Mouse (Mus musculus): ENCODE data around the gene Tex35.
A peak's percentile ranks its signal among the peaks of the same experiment; 100 is the strongest.

Gene Tex35

GRCm38 (mm10) chr1:157108580-157108979 is at the start of gene Tex35:
Gene Tex35, minus strand, starts transcription at chr1:157108680.
- no peak for ATAC-seq (ENCODE audit: low TSS enrichment)

- ATAC-seq (ENCODE audit: low TSS enrichment) = no peak
These were observed 45.3 kb upstream of the Tex35 start for GRCm38 (mm10) chr1:157153781-157154180.

GRCm38 (mm10) chr1:157150107-157150506 is 41.6 kb upstream of the Tex35 start:
- ATAC-seq (ENCODE audit: low TSS enrichment) = peak; percentile 57

- ATAC-seq (ENCODE audit: low TSS enrichment) = peak; percentile 58; the same call in 1 of the 2 replicates
These were observed 36.1 kb upstream of the Tex35 start for GRCm38 (mm10) chr1:157144621-157145020.

- ATAC-seq (ENCODE audit: low TSS enrichment) = no peak
These were observed 34.9 kb upstream of the Tex35 start for GRCm38 (mm10) chr1:157143326-157143932.

- no peak for ATAC-seq (ENCODE audit: low TSS enrichment)
These were observed 32.5 kb upstream of the Tex35 start for GRCm38 (mm10) chr1:157141014-157141413.

GRCm38 (mm10) chr1:157137854-157138241 is 29.4 kb upstream of the Tex35 start:
- no peak for ATAC-seq (ENCODE audit: low TSS enrichment)

- peak; percentile 35 for ATAC-seq (ENCODE audit: low TSS enrichment)
These were observed 28.8 kb upstream of the Tex35 start for GRCm38 (mm10) chr1:157137132-157137853.

- no peak for ATAC-seq (ENCODE audit: low TSS enrichment)
These were observed 19.7 kb upstream of the Tex35 start for GRCm38 (mm10) chr1:157128219-157128618.

- no peak for ATAC-seq (ENCODE audit: low TSS enrichment)
These were observed 15.4 kb upstream of the Tex35 start for GRCm38 (mm10) chr1:157123836-157124235.

- ATAC-seq (ENCODE audit: low TSS enrichment) = no peak
These were observed 10.7 kb upstream of the Tex35 start for GRCm38 (mm10) chr1:157119168-157119567.

- ATAC-seq (ENCODE audit: low TSS enrichment) = no peak
These were observed 9.0 kb upstream of the Tex35 start for GRCm38 (mm10) chr1:157117440-157117839.

GRCm38 (mm10) chr1:157114492-157114891 is 6.0 kb upstream of the Tex35 start:
- ATAC-seq (ENCODE audit: low TSS enrichment) = peak; percentile 81

- no peak for ATAC-seq (ENCODE audit: low TSS enrichment)
These were observed 1.9 kb upstream of the Tex35 start for GRCm38 (mm10) chr1:157110287-157110835.

- peak; percentile 65 for ATAC-seq (ENCODE audit: low TSS enrichment)
These were observed 7.2 kb downstream of the Tex35 start for GRCm38 (mm10) chr1:157101122-157101865.

- ATAC-seq (ENCODE audit: low TSS enrichment) = no peak
These were observed 12.9 kb downstream of the Tex35 start for GRCm38 (mm10) chr1:157095534-157095933.

GRCm38 (mm10) chr1:157092622-157093021 is 15.9 kb downstream of the Tex35 start:
- ATAC-seq (ENCODE audit: low TSS enrichment) = no peak

- no peak for ATAC-seq (ENCODE audit: low TSS enrichment)
These were observed 16.3 kb downstream of the Tex35 start for GRCm38 (mm10) chr1:157092140-157092539.

- no peak for ATAC-seq (ENCODE audit: low TSS enrichment)
These were observed 17.6 kb downstream of the Tex35 start for GRCm38 (mm10) chr1:157090835-157091234.

GRCm38 (mm10) chr1:157086097-157086994 is 22.1 kb downstream of the Tex35 start:
- ATAC-seq (ENCODE audit: low TSS enrichment) = peak; percentile 80

- no peak for ATAC-seq (ENCODE audit: low TSS enrichment)
These were observed 25.5 kb downstream of the Tex35 start for GRCm38 (mm10) chr1:157082931-157083330.
